ENCODE assay signal across 11 mouse cellular contexts in the genomic region with DNA sequence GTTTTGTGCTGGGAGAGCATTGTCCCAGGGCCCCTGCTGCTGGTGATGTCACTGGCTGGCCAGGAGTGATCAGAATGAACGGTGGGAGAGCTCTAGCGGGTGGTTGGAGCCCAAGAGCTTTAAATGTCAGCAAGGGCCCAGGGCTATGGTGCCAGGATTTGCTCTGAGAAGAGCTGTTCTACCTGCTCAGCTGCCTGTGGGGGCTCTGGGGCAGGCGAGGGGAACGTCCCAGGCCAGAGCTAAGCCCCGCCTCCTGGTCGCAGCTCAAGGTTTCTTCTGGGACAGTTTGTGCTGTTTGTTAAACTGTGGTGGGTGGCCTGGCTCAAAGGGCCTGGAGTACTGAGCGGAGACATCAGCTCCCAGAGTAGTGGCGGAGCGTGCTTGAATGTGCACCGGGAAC. TPM values are rescaled to one million over a fixed set of nuclear protein-coding genes. Genes with fewer than 3 reads are reported as not detected.
A peak's percentile ranks its signal among the peaks of the same experiment; 100 is the strongest.
DNase-seq lines count a peak whose midpoint lies in the region; ATAC-seq and TF ChIP-seq lines count a peak whose summit lies in the region.
"Had no signal": no experiment of that assay in that cellular context is flagged by ENCODE, and none has a peak within 500 bp of the region (broad histone marks: within the 10 kb centered on the region; RNA-seq: fewer than 3 reads in every experiment).

No protein-coding gene starts in this region.

- H3K4me1 ChIP-seq in forebrain, embryonic 11.5 days (replicated peaks; ENCODE audit: control insufficient read depth, insufficient read depth, low read length), result peaks cover 12% of the 10 kb centered on the region; the same call in 1 of the 2 replicates
- no peaks in the 10 kb centered on the region for H3K4me1 ChIP-seq in forebrain, postnatal 0 days (ENCODE audit: insufficient read depth)
- H3K4me1 ChIP-seq in lung, embryonic 14.5 days (ENCODE audit: insufficient read depth), result peaks cover 3% of the 10 kb centered on the region; the same call in 1 of the 2 replicates
- peaks cover 13% of the 10 kb centered on the region for H3K4me1 ChIP-seq in midbrain, embryonic 13.5 days (replicated peaks)

- no peak overlapping the region for H3K27ac ChIP-seq in forebrain, embryonic 11.5 days (ENCODE audit: low read depth, low read length)
- H3K27ac ChIP-seq in forebrain, postnatal 0 days (ENCODE audit: low read depth, low read length), result no peak overlapping the region
- H3K27ac ChIP-seq in lung, embryonic 14.5 days (ENCODE audit: low read depth), result no peak overlapping the region
- H3K27ac ChIP-seq in midbrain, embryonic 13.5 days, result no peak overlapping the region
- H3K27ac ChIP-seq: macrophage had no signal

- ATAC-seq in forebrain, embryonic 11.5 days (replicated peaks; ENCODE audit: low FRiP score), result 0 out of 2 replicates have a peak, but pooled peaks have one; percentile 15
- no peak for ATAC-seq in forebrain, postnatal 0 days
- peak; percentile 22; the same call in 1 of the 2 replicates for ATAC-seq in lung, embryonic 14.5 days (ENCODE audit: insufficient read depth)
- 0 out of 2 replicates have a peak, but pooled peaks have one; percentile 17 for ATAC-seq in midbrain, embryonic 13.5 days
- ATAC-seq: Patski had no signal

- H3K9me3 ChIP-seq in forebrain, embryonic 11.5 days (ENCODE audit: control insufficient read depth, low read length), result no peaks in the 10 kb centered on the region
- H3K9me3 ChIP-seq in forebrain, postnatal 0 days (ENCODE audit: low read length), result no peaks in the 10 kb centered on the region
- H3K9me3 ChIP-seq in lung, embryonic 14.5 days (ENCODE audit: low read depth, low read length), result no peaks in the 10 kb centered on the region
- no peaks in the 10 kb centered on the region for H3K9me3 ChIP-seq in midbrain, embryonic 13.5 days

- DNase-seq in forebrain, embryonic 11.5 days (ENCODE audit: low spot score), result no peak
- no peak for DNase-seq in forebrain, postnatal 0 days
- DNase-seq in lung, embryonic 14.5 days, result peak; percentile 44
- DNase-seq in lung, postnatal 25 days (ENCODE audit: low spot score), result no peak
- DNase-seq in ZHBTc4 (ENCODE audit: low read depth, low spot score), result peak; percentile 43
- DNase-seq in right cerebral cortex, adult 2 months (ENCODE audit: low spot score in 2 of 2), result no peak
- no peak for DNase-seq in thymus, postnatal 0 days (ENCODE audit: low spot score)
- DNase-seq: heart, adult 18-20 months had no signal

- H3K27me3 ChIP-seq in forebrain, embryonic 11.5 days (ENCODE audit: control insufficient read depth, insufficient read depth, low read length), result no peaks in the 10 kb centered on the region
- H3K27me3 ChIP-seq in forebrain, postnatal 0 days (ENCODE audit: insufficient read depth, low read length), result no peaks in the 10 kb centered on the region
- no peaks in the 10 kb centered on the region for H3K27me3 ChIP-seq in lung, embryonic 14.5 days (ENCODE audit: insufficient read depth, low read length)
- H3K27me3 ChIP-seq in midbrain, embryonic 13.5 days, result no peaks in the 10 kb centered on the region

- H3K4me2 ChIP-seq in forebrain, embryonic 11.5 days (ENCODE audit: low read depth, low read length, severe bottlenecking), result peak overlapping the region; percentile 15; the same call in 1 of the 2 replicates
- no peak overlapping the region for H3K4me2 ChIP-seq in forebrain, postnatal 0 days (ENCODE audit: low read depth)
- no peak overlapping the region for H3K4me2 ChIP-seq in lung, embryonic 14.5 days
- H3K4me2 ChIP-seq in midbrain, embryonic 13.5 days (replicated peaks), result no peak overlapping the region

- 9% methylated on average over 10 of the region's 10 CpGs for WGBS in forebrain, embryonic 11.5 days
- WGBS in forebrain, postnatal 0 days, result 10% methylated on average over 10 of the region's 10 CpGs
- WGBS in lung, embryonic 14.5 days, result 9% methylated on average over 10 of the region's 10 CpGs
- WGBS in midbrain, embryonic 13.5 days, result 10% methylated on average over 10 of the region's 10 CpGs

- TF ChIP-seq CTCF in forebrain, postnatal 0 days (IDR thresholded peaks at IDR 0.05; ENCODE audit: low read depth), result no peak
- no peak for TF ChIP-seq CTCF in lung, embryonic 14.5 days (IDR thresholded peaks at IDR 0.05; ENCODE audit: low read depth)

- peak overlapping the region; percentile 27; the same call in 1 of the 2 replicates for H3K9ac ChIP-seq in forebrain, embryonic 11.5 days (ENCODE audit: low read length)
- H3K9ac ChIP-seq in forebrain, postnatal 0 days, result no peak overlapping the region
- no peak overlapping the region for H3K9ac ChIP-seq in lung, embryonic 14.5 days
- no peak overlapping the region for H3K9ac ChIP-seq in midbrain, embryonic 13.5 days (replicated peaks)

- H3K4me3 ChIP-seq in forebrain, embryonic 11.5 days (ENCODE audit: low read depth, low read length), result no peak overlapping the region
- H3K4me3 ChIP-seq in forebrain, postnatal 0 days (ENCODE audit: low read depth, low read length), result no peak overlapping the region
- H3K4me3 ChIP-seq in lung, embryonic 14.5 days (ENCODE audit: low read depth, low read length), result no peak overlapping the region
- H3K4me3 ChIP-seq in midbrain, embryonic 13.5 days (replicated peaks), result no peak overlapping the region

- H3K36me3 ChIP-seq in forebrain, embryonic 11.5 days (ENCODE audit: control insufficient read depth, insufficient read depth, low read length), result no peaks in the 10 kb centered on the region
- H3K36me3 ChIP-seq in forebrain, postnatal 0 days (ENCODE audit: insufficient read depth), result no peaks in the 10 kb centered on the region
- no peaks in the 10 kb centered on the region for H3K36me3 ChIP-seq in lung, embryonic 14.5 days (ENCODE audit: insufficient read depth)
- H3K36me3 ChIP-seq in midbrain, embryonic 13.5 days, result no peaks in the 10 kb centered on the region

RNA-seq across cellular contexts. Expression of a gene that starts 3.3 kb away (rescaled TPM):
- 0.15 TPM in 1 of 2 replicates, not detected in the other for polyA plus RNA-seq in forebrain, embryonic 11.5 days (2014; fragmentation: Nextera tagmentation; extraction: Ambion mirVana)
- total RNA-seq in forebrain, postnatal 0 days (2014; rRNA removed), result 2.3 and 3.5 TPM in 2 replicates
- polyA plus RNA-seq in forebrain, postnatal 0 days (2015; fragmentation: Nextera tagmentation; extraction: Ambion mirVana), result 1.5 and 2.3 TPM in 2 replicates
- 0.88 and 1.1 TPM in 2 replicates for polyA plus RNA-seq in lung, embryonic 14.5 days (2014; fragmentation: Nextera tagmentation; extraction: Ambion mirVana)
- polyA plus RNA-seq in midbrain, embryonic 13.5 days (2015; fragmentation: Nextera tagmentation; extraction: Ambion mirVana), result 0.90 and 1.3 TPM in 2 replicates
- 0.66 and 0.99 TPM in 2 replicates for polyA plus RNA-seq in thymus, postnatal 0 days (2015; fragmentation: Nextera tagmentation; extraction: Ambion mirVana)
- polyA plus RNA-seq: macrophage, Patski had no signal

Comparison
In these comparisons a context has a peak if more than half of its experiments do, and no peak if none do; other contexts are left out.
1. DNase-seq: peak in lung, embryonic 14.5 days (single experiment) and ZHBTc4 (single experiment); none in forebrain, embryonic 11.5 days (single experiment), forebrain, postnatal 0 days (single experiment), lung, postnatal 25 days (single experiment), right cerebral cortex, adult 2 months (0 of 2) and thymus, postnatal 0 days (single experiment).